Mouse (Mus musculus) cerebellum, adult 9-10 months (tissue): ENCODE data around the gene Sirpa.

Source experiments
- DNase-seq: peaks from one replicate; pipeline ENCODE4 v3.0.0; 2022

The Sirpa gene

DNA sequence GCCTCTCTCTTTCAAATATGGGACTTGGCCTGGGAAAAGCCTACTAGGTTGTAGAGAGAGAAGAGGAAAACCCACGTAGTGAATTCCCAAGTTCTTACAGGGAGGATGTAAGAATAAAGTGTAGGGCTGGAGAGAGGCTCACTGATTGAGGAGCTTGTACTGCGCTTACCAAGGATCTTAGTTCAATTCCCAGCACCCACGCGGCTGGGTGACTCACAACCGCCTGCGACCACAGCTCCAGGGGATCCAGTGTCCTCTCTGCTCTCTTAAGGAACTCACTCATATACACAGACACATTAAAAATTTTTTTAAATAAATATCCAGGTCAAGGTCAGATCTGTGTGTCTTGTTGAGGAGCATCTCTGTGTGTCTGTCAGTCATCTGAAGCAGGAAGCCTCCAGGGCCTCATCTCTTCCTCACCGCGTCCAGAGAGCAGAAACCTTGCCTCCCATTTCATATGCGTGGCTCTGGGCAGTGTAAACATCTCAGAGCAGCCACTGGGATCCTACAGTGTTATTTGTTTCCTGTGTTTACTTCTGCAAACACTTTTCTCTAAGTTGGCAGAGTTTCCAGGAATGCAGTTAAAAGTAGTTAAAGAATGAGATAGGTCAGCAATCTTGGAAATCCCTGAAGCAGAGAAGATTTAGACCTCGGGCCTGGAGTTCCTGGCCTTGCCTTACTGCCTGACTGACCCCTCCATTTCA, 22.0 kb downstream of the Sirpa start:
- DNase-seq, result no peak

DNA sequence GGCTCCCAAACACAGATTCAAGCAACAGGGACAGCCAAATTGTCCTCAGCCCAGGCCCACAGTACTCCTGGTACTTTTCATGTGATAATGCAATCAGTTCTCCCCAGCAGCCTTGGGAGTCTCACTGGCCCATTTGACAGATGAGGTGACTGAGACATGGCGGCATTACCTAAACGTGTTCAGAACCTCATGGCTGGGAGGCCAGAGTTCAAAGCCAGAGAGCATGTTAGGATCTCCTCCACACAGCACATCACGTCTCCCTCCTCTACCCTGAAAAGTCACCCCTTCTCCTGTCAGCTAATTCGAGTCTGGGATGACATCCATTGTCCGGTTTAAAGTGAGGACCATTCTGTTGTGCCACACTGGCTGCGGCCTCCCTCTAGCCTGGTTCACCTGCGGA, 27.5 kb downstream of the Sirpa start:
- DNase-seq, result no peak

DNA sequence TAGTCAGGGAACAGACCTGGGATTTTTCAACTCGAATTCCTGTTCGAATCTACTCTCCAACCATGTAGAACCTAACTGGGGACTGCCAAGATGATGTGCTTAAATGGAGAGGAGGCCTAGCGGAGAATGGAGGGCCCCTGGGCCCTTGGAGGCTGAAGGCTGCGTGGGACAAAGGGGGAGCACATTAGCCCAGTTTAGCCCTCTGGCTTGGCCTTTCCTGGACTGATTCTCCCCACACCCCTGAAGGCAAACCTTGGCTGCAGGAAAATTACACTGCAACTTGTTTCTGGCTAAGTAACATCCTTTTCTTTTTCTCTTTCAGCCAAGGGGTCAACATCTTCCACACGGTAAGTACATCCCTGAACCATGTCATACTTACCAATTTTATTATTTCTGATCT, 28.2 kb downstream of the Sirpa start:
- DNase-seq, result no peak

DNA sequence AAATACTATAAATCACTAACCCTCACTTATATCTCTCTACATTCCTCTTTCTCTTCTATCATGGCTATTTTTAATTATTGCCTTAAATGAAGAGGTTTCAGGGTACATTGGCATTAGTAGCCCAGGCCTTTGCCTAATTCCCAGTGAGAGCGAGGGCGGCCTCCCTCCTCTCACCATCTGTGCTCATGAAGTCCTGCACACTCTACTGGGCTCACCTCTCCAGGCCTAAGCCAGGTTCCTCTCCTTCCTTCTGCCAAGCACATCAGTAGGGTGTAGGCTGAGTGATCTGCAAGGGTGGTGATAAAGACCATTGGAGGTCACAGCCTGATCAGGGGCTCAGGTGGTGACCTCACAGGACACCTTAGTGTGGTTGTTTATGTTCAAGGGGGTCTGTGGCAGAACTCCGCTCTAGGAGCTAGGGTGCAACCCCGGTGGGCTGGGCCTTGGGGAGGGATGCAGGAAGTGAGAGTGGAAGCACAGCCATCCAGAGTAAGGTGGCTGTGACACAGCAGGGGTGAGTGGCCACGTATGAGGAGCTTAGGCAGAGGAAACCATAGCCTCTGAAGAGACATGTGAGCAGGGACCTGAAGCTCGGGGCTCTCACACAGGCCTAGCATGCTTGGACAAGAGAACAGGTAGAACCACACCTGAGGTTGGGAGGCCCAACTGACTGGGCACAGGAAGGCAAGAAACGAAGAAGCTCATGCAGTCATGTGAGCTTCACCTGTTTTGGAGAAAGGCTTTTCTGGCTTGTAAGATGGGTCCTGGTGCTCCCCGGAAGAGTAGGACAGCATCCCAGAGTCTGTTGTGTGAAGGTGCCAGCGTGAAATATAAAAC, 29.2 kb downstream of the Sirpa start:
- DNase-seq, result peak; percentile 77

DNA sequence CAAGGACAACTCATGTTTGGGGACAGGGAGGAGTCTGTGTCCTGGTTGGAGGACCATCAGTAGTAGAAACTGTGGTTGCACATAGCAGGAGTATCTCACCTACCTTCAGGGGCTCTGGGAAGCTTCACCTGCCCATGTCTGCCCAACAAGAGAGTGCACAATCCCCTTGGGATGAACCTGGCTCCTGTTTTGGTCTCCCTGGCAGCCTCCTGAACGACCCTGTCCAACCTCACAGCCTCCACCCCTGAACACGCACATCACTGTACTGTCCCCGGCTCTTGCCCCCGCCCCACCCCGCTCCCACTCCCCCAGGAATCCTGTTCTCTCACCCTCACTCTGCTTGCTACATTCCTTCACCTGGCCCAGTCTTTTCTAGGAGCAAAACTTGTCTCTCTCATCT, 30.3 kb downstream of the Sirpa start:
- no peak for DNase-seq

DNA sequence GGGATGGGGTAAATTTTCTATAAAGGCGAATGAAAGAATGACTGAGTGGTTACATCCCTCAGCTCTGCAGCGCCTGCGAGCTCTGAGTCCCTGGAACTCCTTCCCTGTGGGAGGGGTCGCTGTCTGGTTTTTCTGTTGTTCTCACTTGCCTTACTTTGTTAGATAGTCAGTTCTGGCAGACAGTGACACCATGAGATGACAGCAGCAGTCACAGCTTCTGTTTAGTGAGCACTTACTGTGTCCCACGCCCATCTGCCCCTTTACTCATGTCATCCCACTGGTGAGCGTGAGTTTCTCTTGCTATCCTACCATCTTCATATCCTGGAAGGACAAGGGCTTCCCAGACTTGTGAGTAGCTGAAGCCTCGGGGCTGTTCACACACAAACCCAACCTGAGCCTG, 31.1 kb downstream of the Sirpa start:
- peak; percentile 16 for DNase-seq

DNA sequence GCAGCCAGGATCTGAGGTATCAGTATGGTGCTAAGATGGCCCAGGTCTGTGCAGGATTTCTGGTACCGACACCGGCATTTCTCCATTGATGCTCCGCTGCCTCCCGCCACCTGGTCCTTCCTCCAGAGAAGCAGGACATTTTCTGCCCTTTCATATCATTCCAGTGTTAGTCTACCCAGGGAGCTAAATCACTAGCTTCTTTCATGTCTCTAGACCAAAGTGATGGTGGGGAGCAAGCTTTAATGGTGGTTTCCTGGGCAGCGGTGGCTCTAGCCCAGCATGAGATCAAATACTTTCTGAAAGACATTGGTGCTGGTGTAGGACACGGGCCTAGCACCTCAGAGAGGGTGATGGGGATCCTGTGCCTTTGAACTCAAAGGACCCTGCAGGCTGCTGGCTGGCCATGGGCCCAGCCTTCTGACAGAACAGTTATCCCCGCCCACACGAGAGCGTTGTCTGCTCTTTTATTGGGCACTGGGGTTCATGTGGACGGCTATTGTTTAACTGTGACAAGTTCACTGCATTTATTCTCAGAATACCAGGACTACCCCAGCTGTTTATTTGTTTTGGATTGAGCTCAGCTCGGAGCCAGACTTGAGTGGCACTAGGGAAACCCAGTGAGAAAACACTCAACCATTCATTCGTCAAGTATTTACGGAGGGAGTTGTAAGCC, 31.7 kb downstream of the Sirpa start:
- DNase-seq, result peak; percentile 22

DNA sequence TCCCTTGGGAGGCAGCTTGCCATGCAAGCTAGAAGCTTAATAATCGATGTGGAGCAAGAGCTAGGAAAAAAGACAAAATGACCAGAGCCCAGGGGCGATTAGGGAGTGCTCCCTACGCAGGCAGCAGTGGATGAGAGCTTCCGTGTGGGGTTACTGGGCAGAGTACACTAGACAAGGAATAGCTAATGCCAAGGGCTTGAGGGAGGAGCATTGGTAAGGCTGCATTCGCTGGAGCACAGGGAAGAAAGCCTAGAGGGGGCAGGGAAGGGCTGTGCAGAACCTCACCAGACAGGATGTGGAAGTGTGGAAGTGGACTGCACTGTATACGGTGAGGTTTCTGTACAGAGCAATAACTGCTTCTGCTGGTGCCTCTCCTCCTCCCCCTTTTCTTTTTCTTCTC, 32.3 kb downstream of the Sirpa start:
- DNase-seq, result no peak

DNA sequence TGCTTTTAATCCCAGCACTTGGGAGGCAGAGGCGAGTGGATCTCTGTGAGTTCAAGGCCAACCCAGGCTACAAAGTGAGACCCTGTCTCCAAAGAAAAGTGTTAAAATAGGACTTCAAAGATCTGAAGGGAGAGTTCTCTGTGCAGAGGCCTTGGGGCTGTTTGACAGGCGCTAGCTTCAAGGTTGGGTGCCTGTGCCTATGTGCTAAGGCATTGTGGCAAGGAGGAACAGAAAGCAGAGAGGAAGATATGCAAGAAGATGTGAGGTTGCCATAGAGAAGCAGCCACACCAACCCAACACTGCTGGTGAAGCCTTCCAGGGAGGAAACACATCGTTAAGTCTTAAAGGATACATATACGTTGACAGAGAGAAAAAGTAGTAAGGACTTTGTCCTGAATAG, 33.2 kb downstream of the Sirpa start:
- no peak for DNase-seq

DNA sequence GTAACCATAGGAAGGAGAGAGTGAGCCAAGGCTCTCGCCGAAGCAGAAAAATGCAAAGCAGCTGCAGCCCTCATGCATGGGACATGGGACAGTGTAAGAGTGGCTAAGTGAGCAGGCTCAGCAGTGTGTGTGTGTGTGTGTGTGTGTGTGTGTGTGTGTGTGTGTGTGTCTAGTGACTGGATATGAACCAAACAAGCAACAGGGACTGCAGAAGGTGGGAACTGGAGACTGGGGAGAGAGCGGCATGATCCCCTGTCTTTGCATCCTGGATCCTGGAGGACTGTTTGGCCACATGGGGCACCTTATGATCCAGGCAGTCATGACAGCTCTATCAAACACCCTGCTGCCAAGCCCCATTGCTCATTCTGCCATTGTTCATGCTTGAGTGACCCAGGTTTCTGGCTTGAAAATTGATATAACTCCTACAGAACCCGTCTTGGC, 34.0 kb downstream of the Sirpa start:
- peak; percentile 78 for DNase-seq

DNA sequence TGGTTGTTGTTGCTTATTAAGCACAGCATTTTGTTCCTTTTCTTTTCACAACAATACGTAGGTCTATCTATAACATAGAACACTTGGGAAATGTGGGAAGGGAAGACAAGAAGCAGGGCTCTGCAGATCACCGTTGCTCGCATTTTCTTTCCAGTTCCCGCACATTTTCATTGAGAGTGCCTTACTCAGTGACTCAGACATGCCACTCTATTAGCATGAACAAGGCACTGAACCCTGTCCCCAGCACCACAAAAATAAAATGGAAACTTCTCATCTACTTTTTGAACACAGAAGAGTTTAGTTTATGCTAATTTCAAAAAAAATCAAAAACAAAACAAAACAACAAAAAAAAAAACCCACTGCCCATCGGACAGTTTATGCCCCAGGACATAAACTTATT, 34.5 kb downstream of the Sirpa start:
- no peak for DNase-seq

DNA sequence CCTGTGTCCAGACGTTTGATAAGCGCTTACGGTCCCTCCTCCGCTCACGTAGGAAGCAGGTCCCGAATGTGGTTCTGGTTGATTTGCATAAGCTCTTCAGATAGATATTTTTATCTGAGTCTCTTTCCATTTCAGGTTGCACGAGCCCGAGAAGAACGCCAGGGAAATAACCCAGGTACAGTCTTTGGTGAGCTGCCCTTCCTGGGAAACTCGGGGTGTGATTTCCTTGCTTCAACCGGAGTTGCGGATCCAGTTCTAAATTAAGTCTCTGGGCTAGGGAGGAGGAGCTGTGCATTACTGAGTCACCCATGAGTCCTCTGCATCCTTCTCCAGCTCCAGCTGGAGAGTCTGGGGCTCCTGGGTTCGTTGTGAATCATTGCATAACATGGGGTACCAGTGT, 35.2 kb downstream of the Sirpa start:
- DNase-seq, result peak; percentile 12

DNA sequence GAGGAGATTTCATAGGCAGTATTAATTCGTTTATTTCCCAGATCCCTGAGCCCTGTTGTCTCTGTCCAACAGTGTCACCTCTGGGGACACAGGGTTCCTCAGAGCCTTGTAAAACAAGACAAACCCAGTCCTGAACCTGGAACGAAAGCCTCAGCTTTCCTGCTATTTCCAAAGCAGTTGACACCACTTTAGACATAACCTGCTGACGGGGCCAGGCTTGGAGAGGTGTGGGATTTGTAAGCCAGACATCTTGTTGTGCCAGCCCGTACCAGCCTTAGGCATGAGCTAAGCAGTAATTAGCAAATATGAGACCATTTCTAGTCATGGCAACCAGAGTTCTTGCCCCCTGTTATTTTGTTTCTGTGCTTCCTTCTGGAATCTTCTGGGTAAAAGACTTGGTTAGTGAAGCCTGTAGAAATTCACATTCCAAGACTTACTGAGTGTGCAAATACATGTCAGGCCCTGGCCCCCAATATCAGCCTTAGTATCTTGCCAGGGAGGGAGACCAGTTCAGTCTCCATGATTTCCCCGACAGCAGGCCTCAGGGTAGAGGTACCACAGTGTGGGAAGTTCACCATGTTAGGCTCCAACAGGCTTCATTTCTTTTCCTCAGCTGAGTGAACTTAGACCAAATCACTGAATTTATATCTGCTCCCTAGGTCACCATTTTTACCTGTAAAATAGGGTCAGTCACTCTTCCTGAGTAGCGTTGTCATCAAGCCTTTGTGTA, 36.0 kb downstream of the Sirpa start:
- DNase-seq, result peak; percentile 12

DNA sequence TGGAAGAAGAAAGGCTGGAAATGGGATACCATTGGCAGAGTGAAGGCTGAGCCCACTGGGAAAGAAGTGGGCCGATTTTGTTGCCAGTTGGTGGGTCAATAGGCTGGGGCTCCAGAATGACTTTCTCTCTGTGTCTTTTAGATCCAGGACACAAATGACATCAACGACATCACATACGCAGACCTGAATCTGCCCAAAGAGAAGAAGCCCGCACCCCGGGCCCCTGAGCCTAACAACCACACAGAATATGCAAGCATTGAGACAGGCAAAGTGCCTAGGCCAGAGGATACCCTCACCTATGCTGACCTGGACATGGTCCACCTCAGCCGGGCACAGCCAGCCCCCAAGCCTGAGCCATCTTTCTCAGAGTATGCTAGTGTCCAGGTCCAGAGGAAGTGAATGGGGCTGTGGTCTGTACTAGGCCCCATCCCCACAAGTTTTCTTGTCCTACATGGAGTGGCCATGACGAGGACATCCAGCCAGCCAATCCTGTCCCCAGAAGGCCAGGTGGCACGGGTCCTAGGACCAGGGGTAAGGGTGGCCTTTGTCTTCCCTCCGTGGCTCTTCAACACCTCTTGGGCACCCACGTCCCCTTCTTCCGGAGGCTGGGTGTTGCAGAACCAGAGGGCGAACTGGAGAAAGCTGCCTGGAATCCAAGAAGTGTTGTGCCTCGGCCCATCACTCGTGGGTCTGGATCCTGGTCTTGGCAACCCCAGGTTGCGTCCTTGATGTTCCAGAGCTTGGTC, 37.3 kb downstream of the Sirpa start:
- peak; percentile 18 for DNase-seq

DNA sequence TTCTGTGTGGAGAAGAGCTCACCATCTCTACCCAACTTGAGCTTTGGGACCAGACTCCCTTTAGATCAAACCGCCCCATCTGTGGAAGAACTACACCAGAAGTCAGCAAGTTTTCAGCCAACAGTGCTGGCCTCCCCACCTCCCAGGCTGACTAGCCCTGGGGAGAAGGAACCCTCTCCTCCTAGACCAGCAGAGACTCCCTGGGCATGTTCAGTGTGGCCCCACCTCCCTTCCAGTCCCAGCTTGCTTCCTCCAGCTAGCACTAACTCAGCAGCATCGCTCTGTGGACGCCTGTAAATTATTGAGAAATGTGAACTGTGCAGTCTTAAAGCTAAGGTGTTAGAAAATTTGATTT, 37.9 kb downstream of the Sirpa start:
- DNase-seq, result no peak

DNA sequence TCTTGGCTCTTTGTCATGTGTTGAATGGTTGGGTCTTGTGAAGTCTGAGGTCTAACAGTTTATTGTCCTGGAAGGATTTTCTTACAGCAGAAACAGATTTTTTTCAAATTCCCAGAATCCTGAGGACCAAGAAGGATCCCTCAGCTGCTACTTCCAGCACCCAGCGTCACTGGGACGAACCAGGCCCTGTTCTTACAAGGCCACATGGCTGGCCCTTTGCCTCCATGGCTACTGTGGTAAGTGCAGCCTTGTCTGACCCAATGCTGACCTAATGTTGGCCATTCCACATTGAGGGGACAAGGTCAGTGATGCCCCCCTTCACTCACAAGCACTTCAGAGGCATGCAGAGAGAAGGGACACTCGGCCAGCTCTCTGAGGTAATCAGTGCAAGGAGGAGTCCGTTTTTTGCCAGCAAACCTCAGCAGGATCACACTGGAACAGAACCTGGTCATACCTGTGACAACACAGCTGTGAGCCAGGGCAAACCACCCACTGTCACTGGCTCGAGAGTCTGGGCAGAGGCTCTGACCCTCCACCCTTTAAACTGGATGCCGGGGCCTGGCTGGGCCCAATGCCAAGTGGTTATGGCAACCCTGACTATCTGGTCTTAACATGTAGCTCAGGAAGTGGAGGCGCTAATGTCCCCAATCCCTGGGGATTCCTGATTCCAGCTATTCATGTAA, 38.5 kb downstream of the Sirpa start:
- DNase-seq, result peak; percentile 27

DNA sequence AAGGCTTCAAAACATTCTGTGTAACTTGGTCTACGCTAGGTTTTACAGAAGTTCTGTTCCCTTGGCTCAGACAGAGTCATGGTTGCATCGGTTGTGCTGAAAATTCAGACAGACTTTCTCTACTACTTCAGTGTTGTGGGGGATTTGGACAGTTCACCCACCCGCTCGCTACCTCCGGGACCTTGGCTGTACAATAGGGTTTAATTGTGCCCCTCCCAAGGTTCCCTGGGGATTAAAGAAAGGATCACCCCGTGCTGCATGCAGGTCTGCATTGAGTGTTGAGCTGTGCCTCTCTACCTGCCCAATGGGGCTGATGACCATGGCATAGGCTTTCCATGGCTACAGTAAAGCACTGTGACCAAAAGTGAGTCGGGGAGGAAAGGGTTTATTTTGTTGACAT, 39.7 kb downstream of the Sirpa start:
- no peak for DNase-seq

DNA sequence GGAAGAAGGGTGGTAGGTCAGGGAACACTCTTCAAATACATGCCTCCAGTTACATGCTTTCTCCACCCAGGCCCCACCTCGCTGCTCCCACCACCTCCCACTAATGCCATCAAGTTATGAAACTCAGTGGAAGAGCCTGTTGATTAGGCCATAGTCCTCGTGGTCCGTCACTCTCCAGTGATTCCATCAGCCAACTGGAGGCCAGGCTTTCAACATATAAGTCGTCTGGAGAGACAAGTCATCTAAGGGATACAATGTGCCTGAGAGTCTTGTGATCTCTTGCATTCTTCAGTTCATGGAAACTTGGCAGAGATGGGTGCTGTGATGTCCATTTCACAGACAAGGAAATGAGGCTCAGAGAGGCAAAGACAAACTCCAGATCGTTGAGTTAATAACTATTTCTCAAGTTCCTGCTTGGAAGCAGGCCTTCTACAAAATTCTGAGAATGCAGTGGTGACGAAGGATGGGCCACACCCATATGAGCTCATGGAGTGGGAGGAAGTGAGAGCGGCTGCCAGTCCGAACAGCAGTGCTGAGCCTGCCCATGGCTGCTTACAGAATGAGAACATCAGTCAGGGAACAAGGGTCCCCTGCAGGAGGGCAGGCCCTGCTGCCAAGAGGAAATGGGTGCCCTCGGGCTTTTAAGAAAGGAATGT, 40.6 kb downstream of the Sirpa start:
- no peak for DNase-seq

DNA sequence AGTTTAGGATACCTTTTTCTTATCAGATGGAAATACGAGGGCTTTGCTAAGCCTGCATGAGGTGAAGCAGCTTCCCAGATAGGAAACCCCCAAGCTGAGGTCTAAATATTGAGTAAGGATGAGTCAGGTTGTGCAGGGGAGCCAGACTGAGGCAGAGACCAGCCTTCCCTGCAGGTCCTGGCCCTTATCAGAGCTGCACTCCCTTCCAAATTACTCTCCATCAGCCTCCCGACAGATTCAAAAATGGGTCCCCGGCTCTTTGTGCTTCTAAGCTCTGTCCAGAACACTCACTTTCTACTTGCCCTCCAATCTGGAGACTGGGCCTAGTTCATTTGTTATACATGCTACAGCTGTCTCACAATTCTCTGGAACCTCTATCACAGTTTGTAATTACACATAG, 41.3 kb downstream of the Sirpa start:
- no peak for DNase-seq

DNA sequence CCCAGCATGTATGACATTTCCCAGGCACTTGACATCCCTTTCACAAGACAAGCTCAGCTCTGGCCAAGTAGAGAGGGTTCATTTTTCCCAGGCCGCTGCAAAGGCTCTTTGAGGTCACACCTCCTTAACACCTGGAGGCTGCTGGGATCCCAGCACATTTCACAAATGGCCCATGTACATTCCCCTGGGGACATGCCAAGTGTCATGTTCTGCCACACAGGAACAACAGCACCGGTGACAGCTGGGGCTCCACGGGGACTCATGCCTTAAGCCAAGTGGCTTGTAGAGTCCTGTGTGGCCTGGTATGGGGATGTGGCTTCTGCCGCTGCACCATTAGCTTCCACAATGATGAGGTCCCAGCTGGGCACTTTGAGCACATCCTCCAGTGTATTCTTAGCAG, 60.0 kb downstream of the Sirpa start:
- DNase-seq, result peak; percentile 92

DNA sequence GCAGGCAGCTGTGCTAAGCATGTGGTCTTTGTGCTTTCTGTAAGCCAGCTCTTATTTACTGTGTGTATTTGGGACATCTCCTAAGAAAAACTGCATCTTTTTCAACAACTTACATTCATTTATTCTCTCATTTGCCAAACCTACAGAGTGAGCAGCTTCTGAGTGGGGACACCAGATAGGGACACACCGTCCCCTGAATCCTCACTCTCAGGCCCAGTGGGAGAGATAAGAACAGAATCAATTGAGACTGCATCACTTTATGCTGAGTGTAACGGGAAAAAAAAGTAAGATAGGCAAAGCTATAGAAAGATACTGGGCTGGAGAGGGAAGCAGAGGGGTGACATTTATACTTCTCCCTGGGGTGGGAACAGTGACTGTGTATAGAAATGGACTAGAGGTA, 61.0 kb downstream of the Sirpa start:
- DNase-seq, result no peak
